Comparison of ENCODE assay signal across 8 mouse cellular contexts in genomic region chr7:5060239-5060731, GRCm38 (mm10). TPM values are rescaled to one million over a fixed set of nuclear protein-coding genes. Genes with fewer than 3 reads are reported as not detected.
A peak's percentile ranks its signal among the peaks of the same experiment; 100 is the strongest.
DNase-seq lines count a peak whose midpoint lies in the region; ATAC-seq lines count a peak whose summit lies in the region.

No protein-coding gene starts in this region.

- H3K36me3 ChIP-seq in hindbrain, embryonic 12.5 days: no peaks in the 10 kb centered on the region
- H3K36me3 ChIP-seq in megakaryocyte, embryonic 14.5 days (replicated peaks; ENCODE audit: low read length): peaks cover 7% of the 10 kb centered on the region

- peak; percentile 81 for DNase-seq in adipocyte (ENCODE audit: low spot score)
- DNase-seq in cerebellum, postnatal 14 days: peak; percentile 93 to 95
- peak; percentile 65 to 77 for DNase-seq in frontal cortex, postnatal 14 days (ENCODE audit: low spot score in 2 of 2)
- peak; percentile 78 to 93 for DNase-seq in left cerebral cortex, postnatal 14 days (ENCODE audit: low spot score in 2 of 2)
- DNase-seq in right cerebral cortex, postnatal 10 days (ENCODE audit: low spot score in 2 of 2): peak; percentile 85 to 91
- DNase-seq in urinary bladder, postnatal 4 days (ENCODE audit: low spot score in 2 of 2): peak; percentile 74 to 85

- H3K27me3 ChIP-seq in hindbrain, embryonic 12.5 days: peaks cover 39% of the 10 kb centered on the region
- peaks cover 28% of the 10 kb centered on the region for H3K27me3 ChIP-seq in megakaryocyte, embryonic 14.5 days (replicated peaks)

- peaks cover 39% of the 10 kb centered on the region for H3K4me1 ChIP-seq in hindbrain, embryonic 12.5 days
- H3K4me1 ChIP-seq in megakaryocyte, embryonic 14.5 days: peaks cover 65% of the 10 kb centered on the region

- H3K27ac ChIP-seq in hindbrain, embryonic 12.5 days: peak overlapping the region; percentile 98

- intact Hi-C loops in left cerebral cortex, postnatal 14 days (cut with DNase I): no loop called here

- peak overlapping the region; percentile 88 for H3K4me2 ChIP-seq in hindbrain, embryonic 12.5 days (replicated peaks)

- peak overlapping the region; percentile 61 for H3K4me3 ChIP-seq in hindbrain, embryonic 12.5 days
- peak overlapping the region; percentile 95 for H3K4me3 ChIP-seq in megakaryocyte, embryonic 14.5 days (replicated peaks)

- 2% methylated on average over 27 of the region's 27 CpGs for WGBS in hindbrain, embryonic 12.5 days

- no peaks in the 10 kb centered on the region for H3K9me3 ChIP-seq in hindbrain, embryonic 12.5 days (replicated peaks)
- H3K9me3 ChIP-seq in megakaryocyte, embryonic 14.5 days: 0 out of 2 replicates have a peak, but pooled peaks cover 2% of the 10 kb centered on the region

- peak overlapping the region; percentile 88 for H3K9ac ChIP-seq in hindbrain, embryonic 12.5 days

- ATAC-seq in hindbrain, embryonic 12.5 days (ENCODE audit: low FRiP score): peak; percentile 12; the same call in 1 of the 2 replicates

RNA-seq across cellular contexts. Expression of gene U2af2, which starts 1.7 kb away (rescaled TPM):
- polyA plus RNA-seq in hindbrain, embryonic 12.5 days (2016; fragmentation: Nextera tagmentation; extraction: Ambion mirVana): 136 and 138 TPM in 2 replicates
- total RNA-seq in left cerebral cortex, postnatal 14 days (2021): 100 to 1,000 TPM; 166 to 173 TPM
- 251 and 262 TPM in 2 replicates for polyA plus RNA-seq in megakaryocyte, embryonic 14.5 days (2012; ENCODE audit: insufficient read depth, low replicate concordance)

RNA-seq across cellular contexts. Expression of gene Zfp580, which starts 8.9 kb away (rescaled TPM):
- 45.4 and 51.8 TPM in 2 replicates for polyA plus RNA-seq in hindbrain, embryonic 12.5 days (2016; fragmentation: Nextera tagmentation; extraction: Ambion mirVana)
- 10 to 100 TPM; 56.1 to 62.8 TPM for total RNA-seq in left cerebral cortex, postnatal 14 days (2021)
- 58.5 and 224 TPM in 2 replicates for polyA plus RNA-seq in megakaryocyte, embryonic 14.5 days (2012; ENCODE audit: insufficient read depth, low replicate concordance)

RNA-seq across cellular contexts. Expression of gene Epn1, which starts 19.8 kb away (rescaled TPM):
- 74.5 and 79.6 TPM in 2 replicates for polyA plus RNA-seq in hindbrain, embryonic 12.5 days (2016; fragmentation: Nextera tagmentation; extraction: Ambion mirVana)
- total RNA-seq in left cerebral cortex, postnatal 14 days (2021): 100 to 1,000 TPM; 429 to 432 TPM
- 687 and 1,038 TPM in 2 replicates for polyA plus RNA-seq in megakaryocyte, embryonic 14.5 days (2012; ENCODE audit: insufficient read depth, low replicate concordance)

RNA-seq across cellular contexts. Expression of gene Zfp784, which starts 22.0 kb away (rescaled TPM):
- polyA plus RNA-seq in hindbrain, embryonic 12.5 days (2016; fragmentation: Nextera tagmentation; extraction: Ambion mirVana): 6.1 and 6.9 TPM in 2 replicates
- total RNA-seq in left cerebral cortex, postnatal 14 days (2021): 1 to 10 TPM; 5.4 TPM
- 0.96 and 6.5 TPM in 2 replicates for polyA plus RNA-seq in megakaryocyte, embryonic 14.5 days (2012; ENCODE audit: insufficient read depth, low replicate concordance)

RNA-seq across cellular contexts. Expression of gene 4632433K11Rik, which starts 26.4 kb away (rescaled TPM):
- 0.44 TPM in 1 of 2 replicates, not detected in the other for polyA plus RNA-seq in hindbrain, embryonic 12.5 days (2016; fragmentation: Nextera tagmentation; extraction: Ambion mirVana)
- total RNA-seq in left cerebral cortex, postnatal 14 days (2021): not detected
- polyA plus RNA-seq in megakaryocyte, embryonic 14.5 days (2012; ENCODE audit: insufficient read depth, low replicate concordance): not detected in 2 replicates

Comparison
In these comparisons a context has a peak if more than half of its experiments do, and no peak if none do; other contexts are left out.
1. Peak in every context shown above with its lines: DNase-seq, ATAC-seq, H3K4me3 ChIP-seq and H3K27ac ChIP-seq.